Mouse (Mus musculus) megakaryocyte, embryonic 14.5 days (primary cell): Measurements from ENCODE around the gene Olfr922. TPM values are rescaled to one million over a fixed set of nuclear protein-coding genes. Genes with fewer than 3 reads are reported as not detected.

Experiments used
- H3K27me3 ChIP-seq: replicated peaks from 2 replicates; pipeline ENCODE3; 2012; ENCODE audit warnings: inconsistent platforms
- H3K36me3 ChIP-seq: replicated peaks from 2 replicates; pipeline ENCODE3; 2012; ENCODE audit warnings: low read length, inconsistent platforms, mixed read lengths
- H3K4me1 ChIP-seq: 2 replicates; pipeline ENCODE4 v1.6.1; 2012; ENCODE audit warnings: inconsistent platforms
- H3K4me3 ChIP-seq: replicated peaks from 2 replicates; pipeline ENCODE3; 2012; ENCODE audit warnings: moderate library complexity, mild to moderate bottlenecking, inconsistent platforms
- H3K9me3 ChIP-seq: 2 replicates; pipeline ENCODE4 v1.6.1; 2012; ENCODE audit warnings: inconsistent platforms
- FLI1 ChIP-seq: IDR thresholded peaks from 2 replicates; pipeline ENCODE4 v1.6.1; 2012; ENCODE audit warnings: low read length, inconsistent platforms, mixed read lengths
- GATA1 ChIP-seq: IDR thresholded peaks from 3 replicates; pipeline ENCODE4 v1.6.1; 2012; ENCODE audit warnings: mixed read lengths, low read length, inconsistent platforms, borderline replicate concordance
- polyA plus RNA-seq: library from polyadenylated mRNA; stranded (reverse); fragments of >175 nt; gene quantifications from 2 replicates; pipeline ENCODE4 v1.2.3, GENCODE M21; 2012; ENCODE audit warnings: low replicate concordance; ENCODE audit not compliant: insufficient read depth

Gene Olfr922
- polyA plus RNA-seq, result not detected in 2 replicates

- Histone ChIP-seq H3K4me3 (no peak within 1 kb of the TSS), H3K4me1 (no peaks in the 10 kb centered on the region), H3K27me3 (no peaks in the 10 kb centered on the region), H3K36me3 (no peaks in the 10 kb centered on the region), H3K9me3 (0 out of 2 replicates have a peak, but pooled peaks cover 5% of the 10 kb centered on the region)
- TF ChIP-seq GATA1 (no peak), FLI1 (no peak)
These were observed at the start of gene Olfr922 for GRCm38 (mm10) chr9:38814314-38814713. Olfr922 (plus strand) TSS chr9:38814614.

GRCm38 (mm10) chr9:38772768-38773167, 41.6 kb upstream of the Olfr922 start, which contains the start of gene Olfr921:
Olfr921 (plus strand) TSS chr9:38773068.
- no peaks in the 10 kb centered on the region for H3K27me3 ChIP-seq
- TF ChIP-seq GATA1 (no peak), FLI1 (no peak)
- no peak within 1 kb of the TSS for H3K4me3 ChIP-seq
- H3K9me3 ChIP-seq, result no peaks in the 10 kb centered on the region
- no peaks in the 10 kb centered on the region for H3K4me1 ChIP-seq
- H3K36me3 ChIP-seq, result no peaks in the 10 kb centered on the region

DNA sequence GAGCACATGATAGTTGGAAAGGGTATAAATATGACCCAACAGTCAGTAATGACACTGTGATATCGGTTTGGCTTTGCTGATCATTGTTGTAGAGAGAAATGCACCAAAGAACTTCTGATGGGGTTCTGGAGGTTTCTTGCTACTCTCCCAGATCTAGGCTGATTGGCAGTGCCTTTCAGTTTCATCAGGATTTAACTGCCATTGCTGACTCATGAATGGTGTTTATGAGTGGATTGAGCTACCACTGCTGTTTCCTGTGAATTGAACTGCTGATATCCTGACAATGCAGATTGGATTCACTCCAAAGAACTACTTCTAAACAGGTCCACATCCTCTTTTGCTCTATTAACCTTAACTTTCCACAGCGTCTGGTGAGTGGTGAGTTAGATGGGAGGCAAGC, 21.7 kb upstream of the Olfr922 start:
- H3K27me3 ChIP-seq, result no peaks in the 10 kb centered on the region
- TF ChIP-seq FLI1, result no peak
- no peak for TF ChIP-seq GATA1

GRCm38 (mm10) chr9:38805696-38806095, 8.7 kb upstream of the Olfr922 start:
- Histone ChIP-seq H3K9me3 (no peaks in the 10 kb centered on the region), H3K4me1 (no peaks in the 10 kb centered on the region)
- no peak for TF ChIP-seq FLI1
- no peak for TF ChIP-seq GATA1

More for the DNA sequence above, 21.7 kb upstream of the Olfr922 start:
- no peaks in the 10 kb centered on the region for H3K4me1 ChIP-seq
- H3K4me3 ChIP-seq, result no peak overlapping the region
- no peaks in the 10 kb centered on the region for H3K9me3 ChIP-seq
- H3K36me3 ChIP-seq, result no peaks in the 10 kb centered on the region

GRCm38 (mm10) chr9:38815458-38815986, 1.1 kb downstream of the Olfr922 start:
- H3K36me3 ChIP-seq, result no peaks in the 10 kb centered on the region
- no peaks in the 10 kb centered on the region for H3K27me3 ChIP-seq
- TF ChIP-seq FLI1, result no peak
- no peak for TF ChIP-seq GATA1
- no peaks in the 10 kb centered on the region for H3K4me1 ChIP-seq
- no peak overlapping the region for H3K4me3 ChIP-seq
- 0 out of 2 replicates have a peak, but pooled peaks cover 5% of the 10 kb centered on the region for H3K9me3 ChIP-seq

More at GRCm38 (mm10) chr9:38805696-38806095, 8.7 kb upstream of the Olfr922 start:
- Histone ChIP-seq H3K27me3 (no peaks in the 10 kb centered on the region), H3K4me3 (no peak overlapping the region), H3K36me3 (no peaks in the 10 kb centered on the region)

GRCm38 (mm10) chr9:38826245-38826644, 11.8 kb downstream of the Olfr922 start, which contains the start of gene Olfr923:
Olfr923 (plus strand) TSS chr9:38826545.
- H3K36me3 ChIP-seq, result no peaks in the 10 kb centered on the region
- no peak within 1 kb of the TSS for H3K4me3 ChIP-seq
- no peaks in the 10 kb centered on the region for H3K9me3 ChIP-seq
- no peaks in the 10 kb centered on the region for H3K27me3 ChIP-seq
- no peak for TF ChIP-seq FLI1
- TF ChIP-seq GATA1, result no peak
- H3K4me1 ChIP-seq, result no peaks in the 10 kb centered on the region

DNA sequence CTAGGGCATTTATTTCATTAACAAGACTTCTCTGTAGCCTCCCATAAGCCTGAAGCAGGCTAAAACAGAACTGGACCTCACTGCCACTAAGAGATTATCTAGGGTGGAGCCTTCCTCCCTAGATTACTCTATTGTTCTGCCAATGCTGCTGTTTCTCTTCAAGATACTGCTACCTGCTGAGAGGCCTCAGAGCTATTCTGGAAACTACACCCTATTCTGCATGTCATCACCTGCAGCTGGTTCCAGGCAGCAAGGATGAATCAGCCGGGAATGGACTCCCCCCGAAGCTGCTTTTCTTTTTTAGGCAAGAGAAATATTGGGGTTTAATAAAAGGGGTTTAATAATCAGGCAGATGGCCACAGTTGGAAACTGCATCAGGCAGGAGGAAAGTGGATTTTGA, 18.6 kb downstream of the Olfr922 start:
- Histone ChIP-seq H3K9me3 (no peaks in the 10 kb centered on the region), H3K4me1 (no peaks in the 10 kb centered on the region), H3K4me3 (no peak overlapping the region), H3K36me3 (no peaks in the 10 kb centered on the region), H3K27me3 (no peaks in the 10 kb centered on the region)
- TF ChIP-seq FLI1 (no peak), GATA1 (no peak)

DNA sequence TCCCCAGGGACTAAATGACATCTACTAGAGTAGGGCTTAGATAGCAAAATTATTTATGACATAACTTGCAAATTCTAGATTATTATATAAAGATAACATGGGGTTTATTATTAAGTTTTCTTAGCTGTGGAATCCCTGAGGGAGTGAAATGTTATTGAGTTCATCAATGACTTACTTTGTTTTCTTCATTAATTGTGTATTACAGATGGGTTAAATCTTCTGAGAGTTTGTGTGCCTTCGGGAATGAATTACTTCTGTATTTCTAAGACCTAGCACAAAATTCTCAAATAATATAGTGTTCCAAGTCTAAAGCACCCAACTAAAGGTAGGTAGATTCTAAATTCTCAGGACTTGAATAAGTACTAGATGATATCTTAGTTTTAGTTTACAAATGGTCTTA, 29.7 kb downstream of the Olfr922 start, which contains the start of gene Olfr924:
Gene Olfr924, plus strand, starts transcription at position 301 of the 400 bp plus-strand sequence.
- H3K27me3 ChIP-seq, result no peaks in the 10 kb centered on the region
- TF ChIP-seq FLI1 (no peak), GATA1 (no peak)
- H3K9me3 ChIP-seq, result no peaks in the 10 kb centered on the region

DNA sequence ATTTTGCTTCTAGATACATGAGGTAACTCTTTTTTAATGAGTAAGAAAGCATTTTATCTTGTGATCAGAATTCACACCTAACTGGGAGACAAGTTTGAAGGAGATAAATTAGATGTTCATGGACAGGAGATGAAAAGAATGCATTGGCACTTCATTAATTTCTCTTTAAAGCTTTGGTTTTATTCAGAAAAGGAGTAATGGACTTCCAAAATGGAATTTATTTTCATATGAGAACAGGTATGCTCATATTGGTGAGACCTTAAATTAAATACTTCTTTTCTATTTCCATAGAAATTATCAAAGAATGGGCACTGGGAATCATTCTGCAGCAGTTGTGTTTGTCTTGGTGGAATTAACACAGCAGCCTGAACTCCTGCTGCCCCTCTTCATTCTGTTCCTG, 40.3 kb downstream of the Olfr922 start, which contains the start of gene Olfr26:
Gene Olfr26, plus strand, starts transcription at position 301 of the 400 bp plus-strand sequence.
- Histone ChIP-seq H3K4me3 (no peak within 1 kb of the TSS), H3K27me3 (no peaks in the 10 kb centered on the region), H3K9me3 (no peaks in the 10 kb centered on the region), H3K4me1 (no peaks in the 10 kb centered on the region), H3K36me3 (no peaks in the 10 kb centered on the region)
- no peak for TF ChIP-seq GATA1
- no peak for TF ChIP-seq FLI1

More for the DNA sequence above, 29.7 kb downstream of the Olfr922 start, which contains the start of gene Olfr924:
- no peak within 1 kb of the TSS for H3K4me3 ChIP-seq
- no peaks in the 10 kb centered on the region for H3K36me3 ChIP-seq
- no peaks in the 10 kb centered on the region for H3K4me1 ChIP-seq

Other genes with a start within 250 kb of the Olfr922 start
- not detected in 2 replicates for gene Olfr912, start 234.4 kb upstream of the Olfr922 start, polyA plus RNA-seq
- gene Olfr913, start 221.9 kb upstream of the Olfr922 start, polyA plus RNA-seq, result not detected in 2 replicates
- gene Olfr914, start 209.5 kb upstream of the Olfr922 start, polyA plus RNA-seq, result not detected in 2 replicates
- gene Olfr916, start 154.7 kb upstream of the Olfr922 start, polyA plus RNA-seq, result 0.02 TPM in 1 of 2 replicates, not detected in the other
- gene Olfr917, start 148.8 kb upstream of the Olfr922 start, polyA plus RNA-seq, result not detected in 2 replicates
- not detected in 2 replicates for gene Olfr918, start 140.0 kb upstream of the Olfr922 start, polyA plus RNA-seq
- gene Olfr919, start 110.9 kb upstream of the Olfr922 start, polyA plus RNA-seq, result not detected in 2 replicates
- gene Vwa5a, start 96.3 kb upstream of the Olfr922 start, polyA plus RNA-seq, result 0.40 TPM in 1 of 2 replicates, not detected in the other
- not detected in 2 replicates for gene Olfr920, start 62.3 kb upstream of the Olfr922 start, polyA plus RNA-seq
- not detected in 2 replicates for gene Olfr921, start 41.5 kb upstream of the Olfr922 start, polyA plus RNA-seq
- gene Olfr923, start 11.9 kb downstream of the Olfr922 start, polyA plus RNA-seq, result not detected in 2 replicates
- not detected in 2 replicates for gene Olfr924, start 29.8 kb downstream of the Olfr922 start, polyA plus RNA-seq
- gene Olfr26, start 40.4 kb downstream of the Olfr922 start, polyA plus RNA-seq, result not detected in 2 replicates
- not detected in 2 replicates for gene Olfr926, start 62.5 kb downstream of the Olfr922 start, polyA plus RNA-seq
- not detected in 2 replicates for gene Olfr930, start 115.2 kb downstream of the Olfr922 start, polyA plus RNA-seq
- gene Olfr933, start 157.7 kb downstream of the Olfr922 start, polyA plus RNA-seq, result 0.03 and 1.6 TPM in 2 replicates
- gene Olfr934, start 173.7 kb downstream of the Olfr922 start, polyA plus RNA-seq, result not detected in 2 replicates
- not detected in 2 replicates for gene Olfr935, start 185.1 kb downstream of the Olfr922 start, polyA plus RNA-seq
- gene Olfr146, start 208.8 kb downstream of the Olfr922 start, polyA plus RNA-seq, result not detected in 2 replicates